Mouse (Mus musculus) heart, postnatal 0 days (tissue): ENCODE data around the gene Tbx4.

Experiments used
- CTCF ChIP-seq: IDR thresholded peaks from 2 replicates; pipeline ENCODE4 v1.5.1; 2016; ENCODE audit warnings: antibody characterized with exemption, control low read depth, low read depth
- EP300 ChIP-seq: IDR thresholded peaks from 2 replicates; pipeline ENCODE4 v1.6.1; 2016; ENCODE audit warnings: antibody characterized with exemption, low read depth

DNA sequence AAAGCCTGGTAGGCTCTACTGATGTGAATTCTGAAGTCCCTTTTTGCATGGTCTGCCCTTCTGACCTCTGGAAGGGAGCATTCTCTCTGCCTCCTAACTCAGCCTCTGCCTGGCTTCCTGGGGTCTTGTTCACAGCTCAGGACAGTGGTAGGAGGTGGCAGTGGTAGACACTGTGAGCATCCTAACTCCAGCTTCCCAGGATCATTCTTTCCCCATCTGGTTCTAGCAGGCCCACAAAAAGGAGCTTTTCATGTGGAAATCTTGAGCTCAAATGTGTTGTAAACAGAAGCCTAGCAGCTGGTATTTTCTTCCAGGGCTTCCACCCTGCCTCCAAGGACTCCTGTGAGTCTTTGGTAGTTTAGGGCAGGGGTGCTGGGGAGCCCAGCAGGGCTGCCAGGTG lies 14.1 kb downstream of the Tbx4 start:
- TF ChIP-seq CTCF (no peak), EP300 (no peak)
